Mouse (Mus musculus) lung, embryonic 15.5 days (tissue): ENCODE results near the gene Otud7a. TPM values are rescaled to one million over a fixed set of nuclear protein-coding genes. Genes with fewer than 3 reads are reported as not detected.

Source experiments
- ATAC-seq: fragments of 200-750 bp; cut with Nextera tagmentation; 2 replicates; pipeline ENCODE4 v1.8.0; 2017; ENCODE audit warnings: moderate number of reproducible peaks, borderline replicate concordance; ENCODE audit not compliant: low FRiP score, low TSS enrichment; ENCODE audit errors: extremely low read depth
- H3K27ac ChIP-seq: fragments of 300-500 bp; sonication (generic); 2 replicates; pipeline ENCODE4 v1.5.1; 2015; ENCODE audit warnings: moderate library complexity, mild to moderate bottlenecking, inconsistent platforms
- H3K27me3 ChIP-seq: fragments of 300-500 bp; sonication (generic); 2 replicates; pipeline ENCODE4 v1.6.1; 2015; ENCODE audit warnings: inconsistent platforms
- H3K36me3 ChIP-seq: fragments of 300-500 bp; sonication (generic); 2 replicates; pipeline ENCODE4 v1.6.1; 2015; ENCODE audit warnings: inconsistent platforms
- H3K4me1 ChIP-seq: fragments of 300-500 bp; sonication (generic); 2 replicates; pipeline ENCODE4 v1.6.1; 2015; ENCODE audit warnings: inconsistent platforms
- H3K4me2 ChIP-seq: fragments of 300-500 bp; sonication (generic); 2 replicates; pipeline ENCODE4 v1.6.1; 2015; ENCODE audit warnings: inconsistent platforms, mild to moderate bottlenecking, moderate library complexity
- H3K4me3 ChIP-seq: fragments of 300-500 bp; sonication (generic); 2 replicates; pipeline ENCODE4 v1.5.1; 2015; ENCODE audit warnings: mild to moderate bottlenecking, inconsistent platforms
- H3K9ac ChIP-seq: fragments of 300-500 bp; sonication (generic); 2 replicates; pipeline ENCODE4 v1.6.1; 2015; ENCODE audit warnings: inconsistent platforms
- H3K9me3 ChIP-seq: fragments of 300-500 bp; sonication (generic); 2 replicates; pipeline ENCODE4 v1.6.1; 2016; ENCODE audit warnings: inconsistent platforms
- WGBS: fragments of 180-500 bp; shearing (Covaris S2); methylation state at CpG from one replicate; pipeline ENCODE4 v1.1.7; 2015; 5-methylcytosine and 5-hydroxymethylcytosine counted together
- polyA plus RNA-seq: library from polyadenylated mRNA; unstranded; fragments of >200 nt; fragmentation: Nextera tagmentation; extraction: Ambion mirVana; gene quantifications from 2 replicates; pipeline ENCODE4 v1.2.1, GENCODE M21; 2015

Gene Otud7a
- polyA plus RNA-seq, 1 experiment from 2014 or later, result 0.19 TPM

DNA sequence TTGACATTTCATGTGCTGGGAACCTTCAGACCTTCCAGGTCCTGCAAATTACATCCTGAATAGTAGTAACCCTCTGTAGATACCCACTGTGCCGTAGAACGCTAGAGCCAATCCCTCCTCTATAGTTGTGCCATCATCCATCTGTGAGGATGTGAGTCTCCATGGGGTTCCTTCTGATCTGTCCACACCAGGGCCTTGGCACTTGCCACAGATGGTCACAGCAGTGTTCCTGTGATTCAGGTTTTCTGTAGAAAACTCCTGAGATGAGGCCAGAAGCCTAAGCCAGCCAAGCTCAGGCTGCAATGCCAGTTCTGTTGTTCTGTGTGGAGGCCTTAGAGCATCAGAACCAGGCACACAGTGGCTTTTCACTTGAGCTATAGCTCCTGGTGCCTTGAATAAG is 63.5 kb downstream of the Otud7a start:
- no peak for ATAC-seq
- H3K4me1 ChIP-seq, result no peaks in the 10 kb centered on the region
- no peak overlapping the region for H3K4me2 ChIP-seq
- no peak overlapping the region for H3K9ac ChIP-seq
- H3K36me3 ChIP-seq, result no peaks in the 10 kb centered on the region
- no peaks in the 10 kb centered on the region for H3K9me3 ChIP-seq
- no peaks in the 10 kb centered on the region for H3K27me3 ChIP-seq
- 91% methylated on average over 2 of the region's 2 CpGs for WGBS
- no peak overlapping the region for H3K27ac ChIP-seq
- H3K4me3 ChIP-seq, result no peak overlapping the region

- Histone ChIP-seq H3K9ac (no peak overlapping the region), H3K27ac (no peak overlapping the region), H3K36me3 (no peaks in the 10 kb centered on the region), H3K27me3 (no peaks in the 10 kb centered on the region), H3K4me3 (no peak overlapping the region), H3K4me2 (no peak overlapping the region), H3K9me3 (no peaks in the 10 kb centered on the region), H3K4me1 (no peaks in the 10 kb centered on the region)
- WGBS, result 28% methylated on average over 1 of the region's 1 CpGs
- no peak for ATAC-seq
Measured at GRCm38 (mm10) chr7:63509825-63510224, 65.3 kb downstream of the Otud7a start.

DNA sequence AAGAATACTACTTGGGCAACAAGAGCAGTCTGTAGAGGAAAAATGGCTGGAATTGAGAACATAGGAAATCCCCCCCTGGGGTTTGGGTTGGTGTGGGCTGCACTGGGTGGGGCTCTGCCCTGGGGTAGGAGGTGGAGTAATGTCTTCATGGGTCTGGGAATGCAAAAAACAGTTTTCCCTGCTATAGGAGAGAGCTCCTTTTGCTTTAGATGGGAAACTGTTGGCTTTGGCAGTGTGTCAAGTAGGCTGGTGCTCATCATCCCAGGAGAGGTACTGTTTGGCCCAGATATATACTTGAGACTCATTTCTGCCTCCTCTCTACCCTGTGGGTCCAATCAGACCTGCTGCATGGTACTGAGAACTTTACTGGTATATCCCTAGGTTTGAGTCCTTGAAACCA is 66.9 kb downstream of the Otud7a start:
- ATAC-seq, result no peak
- Histone ChIP-seq H3K4me1 (no peaks in the 10 kb centered on the region), H3K27ac (no peak overlapping the region)

DNA sequence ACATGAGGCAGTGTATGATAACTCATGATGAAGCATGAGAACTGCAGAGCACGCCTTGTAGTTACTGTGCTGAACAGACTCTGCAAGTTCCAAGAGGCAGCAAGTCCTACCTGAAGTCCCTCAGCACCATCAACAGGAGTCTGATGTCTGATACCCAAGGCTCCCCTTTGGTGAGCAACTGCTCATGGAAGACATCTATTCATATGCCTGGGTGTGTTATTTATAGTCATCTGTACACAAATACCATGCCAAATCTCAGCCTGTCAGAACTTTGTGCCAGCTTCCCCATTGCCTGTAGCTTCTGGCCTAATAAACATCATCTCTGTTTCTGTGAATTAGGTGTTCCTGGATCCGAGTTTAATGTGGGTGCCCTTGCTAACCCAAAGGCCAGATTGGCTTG is 68.0 kb downstream of the Otud7a start:
- Histone ChIP-seq H3K9me3 (no peaks in the 10 kb centered on the region), H3K27me3 (no peaks in the 10 kb centered on the region), H3K4me1 (no peaks in the 10 kb centered on the region), H3K4me2 (no peak overlapping the region), H3K27ac (no peak overlapping the region), H3K9ac (no peak overlapping the region), H3K36me3 (no peaks in the 10 kb centered on the region), H3K4me3 (no peak overlapping the region)
- 66% methylated on average over 2 of the region's 2 CpGs for WGBS
- no peak for ATAC-seq

More for the DNA sequence above, 66.9 kb downstream of the Otud7a start:
- Histone ChIP-seq H3K36me3 (no peaks in the 10 kb centered on the region), H3K9me3 (no peaks in the 10 kb centered on the region), H3K27me3 (no peaks in the 10 kb centered on the region), H3K4me3 (no peak overlapping the region), H3K4me2 (no peak overlapping the region), H3K9ac (no peak overlapping the region)

- ATAC-seq, result no peak
Measured at GRCm38 (mm10) chr7:63516141-63516895, 71.8 kb downstream of the Otud7a start.

GRCm38 (mm10) chr7:63520299-63520698 is 75.7 kb downstream of the Otud7a start:
- 76% methylated on average over 1 of the region's 1 CpGs for WGBS
- Histone ChIP-seq H3K27me3 (no peaks in the 10 kb centered on the region), H3K4me1 (no peaks in the 10 kb centered on the region), H3K9me3 (no peaks in the 10 kb centered on the region), H3K4me2 (no peak overlapping the region), H3K9ac (no peak overlapping the region), H3K4me3 (no peak overlapping the region), H3K36me3 (no peaks in the 10 kb centered on the region), H3K27ac (no peak overlapping the region)
- no peak for ATAC-seq

More at GRCm38 (mm10) chr7:63516141-63516895, 71.8 kb downstream of the Otud7a start:
- Histone ChIP-seq H3K27me3 (no peaks in the 10 kb centered on the region), H3K4me3 (no peak overlapping the region), H3K4me2 (no peak overlapping the region), H3K9me3 (no peaks in the 10 kb centered on the region), H3K27ac (no peak overlapping the region), H3K4me1 (no peaks in the 10 kb centered on the region), H3K9ac (no peak overlapping the region), H3K36me3 (no peaks in the 10 kb centered on the region)
- WGBS, result 83% methylated on average over 5 of the region's 5 CpGs

- Histone ChIP-seq H3K9ac (no peak overlapping the region), H3K27me3 (no peaks in the 10 kb centered on the region), H3K9me3 (no peaks in the 10 kb centered on the region), H3K36me3 (no peaks in the 10 kb centered on the region), H3K4me3 (no peak overlapping the region), H3K4me1 (no peaks in the 10 kb centered on the region), H3K4me2 (no peak overlapping the region), H3K27ac (no peak overlapping the region)
- no peak for ATAC-seq
- 55% methylated on average over 3 of the region's 3 CpGs for WGBS
Measured at GRCm38 (mm10) chr7:63522403-63522802, 77.9 kb downstream of the Otud7a start.

DNA sequence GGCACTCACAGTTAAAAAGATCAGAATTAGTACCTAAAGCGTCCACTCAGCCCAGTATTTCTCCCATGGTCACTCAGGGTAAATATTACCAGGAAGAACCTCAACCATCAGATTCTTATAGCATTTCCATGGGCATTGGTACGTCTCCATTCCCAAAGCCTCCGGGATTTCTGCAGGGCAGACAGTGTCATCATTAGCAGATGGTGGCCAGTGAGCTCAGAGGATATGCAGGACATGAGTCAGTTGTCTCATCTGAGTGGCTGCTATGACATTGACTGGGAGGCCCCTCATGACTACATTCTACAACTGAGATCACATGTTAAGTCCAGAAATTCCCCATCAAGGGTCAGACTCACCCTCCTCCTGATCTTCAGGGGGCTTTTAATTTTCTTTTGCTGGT is 78.5 kb downstream of the Otud7a start:
- Histone ChIP-seq H3K9me3 (no peaks in the 10 kb centered on the region), H3K4me3 (no peak overlapping the region), H3K4me2 (no peak overlapping the region), H3K27ac (no peak overlapping the region), H3K4me1 (no peaks in the 10 kb centered on the region), H3K27me3 (no peaks in the 10 kb centered on the region), H3K9ac (no peak overlapping the region), H3K36me3 (no peaks in the 10 kb centered on the region)
- no peak for ATAC-seq
- 85% methylated on average over 3 of the region's 3 CpGs for WGBS

- no peak overlapping the region for H3K4me2 ChIP-seq
- no peak overlapping the region for H3K9ac ChIP-seq
Measured at GRCm38 (mm10) chr7:63540293-63540692, 95.7 kb downstream of the Otud7a start.

GRCm38 (mm10) chr7:63554457-63554856 is 109.9 kb downstream of the Otud7a start:
- no peaks in the 10 kb centered on the region for H3K27me3 ChIP-seq
- no peak for ATAC-seq
- H3K36me3 ChIP-seq, result no peaks in the 10 kb centered on the region
- no peak overlapping the region for H3K27ac ChIP-seq
- no peak overlapping the region for H3K4me3 ChIP-seq
- no peaks in the 10 kb centered on the region for H3K4me1 ChIP-seq
- H3K9ac ChIP-seq, result no peak overlapping the region
- WGBS, result 72% methylated on average over 1 of the region's 1 CpGs
- no peak overlapping the region for H3K4me2 ChIP-seq
- H3K9me3 ChIP-seq, result no peaks in the 10 kb centered on the region

More at GRCm38 (mm10) chr7:63540293-63540692, 95.7 kb downstream of the Otud7a start:
- no peaks in the 10 kb centered on the region for H3K36me3 ChIP-seq
- WGBS, result 89% methylated on average over 4 of the region's 4 CpGs
- H3K27me3 ChIP-seq, result no peaks in the 10 kb centered on the region
- no peak for ATAC-seq
- no peak overlapping the region for H3K27ac ChIP-seq
- no peak overlapping the region for H3K4me3 ChIP-seq
- H3K9me3 ChIP-seq, result no peaks in the 10 kb centered on the region
- no peaks in the 10 kb centered on the region for H3K4me1 ChIP-seq

DNA sequence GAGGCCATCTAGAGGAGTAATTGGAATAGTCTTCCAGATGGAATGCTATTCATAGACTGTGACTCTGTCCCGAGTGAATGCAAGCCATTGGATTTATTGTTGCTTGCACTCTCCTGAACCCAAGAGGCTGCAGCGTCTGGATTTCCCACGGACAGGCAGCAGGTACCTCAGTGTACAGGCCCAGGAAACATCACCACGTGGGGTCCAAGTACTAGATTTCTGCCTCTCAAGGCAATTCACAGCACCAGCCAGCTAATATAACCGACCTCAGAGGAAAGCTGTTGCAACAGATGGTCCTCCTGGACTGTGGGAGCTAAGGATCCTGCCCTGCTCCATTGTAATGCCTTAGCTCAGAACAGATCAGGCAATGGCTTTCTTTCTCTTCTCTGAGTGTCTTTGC is 111.8 kb downstream of the Otud7a start:
- H3K4me2 ChIP-seq, result no peak overlapping the region
- no peak overlapping the region for H3K4me3 ChIP-seq
- no peak overlapping the region for H3K9ac ChIP-seq
- no peaks in the 10 kb centered on the region for H3K9me3 ChIP-seq
- 60% methylated on average over 5 of the region's 5 CpGs for WGBS
- ATAC-seq, result no peak
- no peaks in the 10 kb centered on the region for H3K4me1 ChIP-seq
- H3K27me3 ChIP-seq, result no peaks in the 10 kb centered on the region
- H3K36me3 ChIP-seq, result no peaks in the 10 kb centered on the region
- no peak overlapping the region for H3K27ac ChIP-seq

DNA sequence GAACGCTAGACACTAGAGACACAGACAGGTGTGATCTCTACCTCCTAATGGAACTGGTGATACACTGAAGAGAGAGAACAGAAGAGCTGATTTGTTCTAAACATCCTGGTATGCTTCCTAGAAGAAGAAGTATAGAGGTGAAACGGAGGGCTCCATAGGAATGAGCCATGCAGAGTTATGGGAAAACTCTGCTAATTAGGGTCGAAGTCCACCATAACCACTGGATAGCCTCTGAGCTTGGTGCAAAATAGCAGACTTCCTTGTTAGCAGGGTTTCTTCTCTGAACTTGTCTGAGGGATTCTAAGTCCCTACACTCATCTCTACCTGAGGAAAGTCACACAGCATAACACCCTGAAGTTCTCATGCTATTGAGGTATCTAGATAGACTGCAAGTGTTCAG is 114.4 kb downstream of the Otud7a start:
- Histone ChIP-seq H3K4me1 (no peaks in the 10 kb centered on the region), H3K9me3 (no peaks in the 10 kb centered on the region), H3K9ac (no peak overlapping the region), H3K4me3 (no peak overlapping the region), H3K4me2 (no peak overlapping the region), H3K27me3 (no peaks in the 10 kb centered on the region), H3K27ac (no peak overlapping the region), H3K36me3 (no peaks in the 10 kb centered on the region)
- WGBS, result 70% methylated on average over 3 of the region's 3 CpGs
- no peak for ATAC-seq

DNA sequence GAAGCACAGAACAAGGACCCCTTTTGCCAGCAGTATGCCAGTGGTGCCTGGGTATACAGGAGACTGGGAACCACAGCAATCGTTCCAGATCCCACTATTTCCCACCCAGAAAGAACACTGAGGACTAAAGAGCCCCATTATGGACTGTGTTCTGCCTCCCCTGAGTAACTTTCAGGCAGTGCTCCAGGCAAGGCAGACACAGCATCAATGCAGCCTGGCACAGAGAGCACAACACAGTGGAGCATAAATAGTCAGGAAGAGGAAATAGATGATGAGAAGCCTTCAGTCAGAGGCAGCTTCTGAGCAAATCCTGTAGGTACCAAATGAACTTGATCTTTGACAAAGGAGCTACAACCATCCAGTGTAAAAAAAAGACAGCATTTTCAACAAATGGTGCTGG is 115.1 kb downstream of the Otud7a start:
- Histone ChIP-seq H3K4me1 (no peaks in the 10 kb centered on the region), H3K4me2 (no peak overlapping the region), H3K27me3 (no peaks in the 10 kb centered on the region), H3K27ac (no peak overlapping the region), H3K9me3 (no peaks in the 10 kb centered on the region), H3K36me3 (no peaks in the 10 kb centered on the region), H3K4me3 (no peak overlapping the region), H3K9ac (no peak overlapping the region)
- WGBS, result 68% methylated on average over 1 of the region's 1 CpGs
- no peak for ATAC-seq
